Mouse (Mus musculus): ENCODE results near the gene Arl8a.

The Arl8a gene

GRCm38 (mm10) chr1:135133678-135134435, 12.8 kb upstream of the Arl8a start:
- peak; percentile 41 to 55 for DNase-seq (ENCODE audit: low spot score in 2 of 2)

- DNase-seq (ENCODE audit: low spot score in 2 of 2): no peak
These were observed 11.4 kb upstream of the Arl8a start for GRCm38 (mm10) chr1:135135111-135135787.

GRCm38 (mm10) chr1:135136500-135136899, 10.1 kb upstream of the Arl8a start:
- DNase-seq (ENCODE audit: low spot score in 2 of 2): peak; percentile 66 to 82

GRCm38 (mm10) chr1:135139906-135140305, 6.7 kb upstream of the Arl8a start:
- DNase-seq (ENCODE audit: low spot score in 2 of 2): peak in 1 of 2 experiments; percentile 37

- DNase-seq (ENCODE audit: low spot score in 2 of 2): no peak
These were observed 4.2 kb upstream of the Arl8a start for GRCm38 (mm10) chr1:135142452-135142851.

GRCm38 (mm10) chr1:135143940-135144339, 2.7 kb upstream of the Arl8a start:
- DNase-seq (ENCODE audit: low spot score in 2 of 2): no peak

GRCm38 (mm10) chr1:135146946-135147701, 500 bp downstream of the Arl8a start:
- DNase-seq (ENCODE audit: low spot score in 2 of 2): peak; percentile 76 to 82

GRCm38 (mm10) chr1:135147702-135148058, 1.1 kb downstream of the Arl8a start:
- DNase-seq (ENCODE audit: low spot score in 2 of 2): no peak

GRCm38 (mm10) chr1:135148476-135148875, 1.9 kb downstream of the Arl8a start:
- no peak for DNase-seq (ENCODE audit: low spot score in 2 of 2)

GRCm38 (mm10) chr1:135148996-135149395, 2.4 kb downstream of the Arl8a start:
- peak in 1 of 2 experiments; percentile 14 for DNase-seq (ENCODE audit: low spot score in 2 of 2)

- no peak for DNase-seq (ENCODE audit: low spot score in 2 of 2)
These were observed 7.4 kb downstream of the Arl8a start for GRCm38 (mm10) chr1:135154011-135154410.

GRCm38 (mm10) chr1:135154411-135154959, 7.9 kb downstream of the Arl8a start:
- peak; percentile 78 for DNase-seq (ENCODE audit: low spot score in 2 of 2)

GRCm38 (mm10) chr1:135156300-135156699, 9.7 kb downstream of the Arl8a start:
- no peak for DNase-seq (ENCODE audit: low spot score in 2 of 2)

- DNase-seq (ENCODE audit: low spot score in 2 of 2): no peak
These were observed 12.0 kb downstream of the Arl8a start for GRCm38 (mm10) chr1:135158633-135159032.

GRCm38 (mm10) chr1:135159074-135159473, 12.4 kb downstream of the Arl8a start:
- no peak for DNase-seq (ENCODE audit: low spot score in 2 of 2)

- no peak for DNase-seq (ENCODE audit: low spot score in 2 of 2)
These were observed 13.0 kb downstream of the Arl8a start for GRCm38 (mm10) chr1:135159556-135160123.

- no peak for DNase-seq (ENCODE audit: low spot score in 2 of 2)
These were observed 13.9 kb downstream of the Arl8a start for GRCm38 (mm10) chr1:135160411-135161050.

- DNase-seq (ENCODE audit: low spot score in 2 of 2): no peak
These were observed 16.1 kb downstream of the Arl8a start for GRCm38 (mm10) chr1:135162720-135163119.

GRCm38 (mm10) chr1:135167435-135167834, 20.8 kb downstream of the Arl8a start, which contains the start of gene Gpr37l1:
TSS of gene Gpr37l1 (minus strand) at chr1:135167681.
- DNase-seq (ENCODE audit: low spot score in 2 of 2): no peak

GRCm38 (mm10) chr1:135168453-135169200, 22.0 kb downstream of the Arl8a start:
- DNase-seq (ENCODE audit: low spot score in 2 of 2): no peak
